Mouse (Mus musculus): ENCODE data around the gene Rpl9. TPM values are rescaled to one million over a fixed set of nuclear protein-coding genes. Genes with fewer than 3 reads are reported as not detected.

Rpl9 gene
- polyA plus RNA-seq, 1 experiment from 2014 or later: 773 TPM

GRCm38 (mm10) chr5:65340167-65340566 lies 51.1 kb downstream of the Rpl9 start:
- Histone ChIP-seq H3K4me3 (ENCODE audit: control insufficient read depth in 1 of 2, insufficient read depth in 1 of 2, low read depth in 1 of 2, low read length in 2 of 2) (no peak overlapping the region), H3K9ac (ENCODE audit: low read length) (no peak overlapping the region), H3K27ac (replicated peaks in 1 of 2; ENCODE audit: control insufficient read depth in 1 of 2, insufficient read depth in 1 of 2, low read depth in 2 of 2, low read length in 2 of 2) (no peak overlapping the region), H3K9me3 (ENCODE audit: control insufficient read depth, low read length) (no peaks in the 10 kb centered on the region), H3K27me3 (ENCODE audit: control insufficient read depth, insufficient read depth, low read length) (no peaks in the 10 kb centered on the region), H3K4me2 (ENCODE audit: low read length) (no peak overlapping the region), H3K36me3 (ENCODE audit: control insufficient read depth, insufficient read depth, low read length) (no peaks in the 10 kb centered on the region), H3K4me1 (ENCODE audit: control insufficient read depth in 2 of 2, insufficient read depth in 2 of 2, low read length in 2 of 2) (peaks cover 0 to 4% of the 10 kb centered on the region in 2 experiments; a peak in 1 of 4 replicates)
- 53% methylated on average over 4 of the region's 4 CpGs for WGBS
- ATAC-seq (ENCODE audit: insufficient number of reproducible peaks, insufficient read depth, low FRiP score, low read depth): no peak

- Histone ChIP-seq H3K9me3 (ENCODE audit: control insufficient read depth, low read length) (no peaks in the 10 kb centered on the region), H3K27ac (replicated peaks in 1 of 2; ENCODE audit: control insufficient read depth in 1 of 2, insufficient read depth in 1 of 2, low read depth in 2 of 2, low read length in 2 of 2) (no peak overlapping the region), H3K4me1 (ENCODE audit: control insufficient read depth in 2 of 2, insufficient read depth in 2 of 2, low read length in 2 of 2) (peaks cover 0 to 10% of the 10 kb centered on the region in 2 experiments; a peak in 2 of 4 replicates), H3K27me3 (ENCODE audit: control insufficient read depth, insufficient read depth, low read length) (no peaks in the 10 kb centered on the region), H3K4me3 (ENCODE audit: control insufficient read depth in 1 of 2, insufficient read depth in 1 of 2, low read depth in 1 of 2, low read length in 2 of 2) (no peak overlapping the region), H3K9ac (ENCODE audit: low read length) (no peak overlapping the region), H3K4me2 (ENCODE audit: low read length) (no peak overlapping the region), H3K36me3 (ENCODE audit: control insufficient read depth, insufficient read depth, low read length) (no peaks in the 10 kb centered on the region)
- ATAC-seq (ENCODE audit: insufficient number of reproducible peaks, insufficient read depth, low FRiP score, low read depth): no peak
- WGBS: 83% methylated on average over 6 of the region's 6 CpGs
Measured at GRCm38 (mm10) chr5:65338394-65338793, 52.9 kb downstream of the Rpl9 start.

Other genes starting within 250 kb of the Rpl9 start
- gene Wdr19, start 191.7 kb downstream of the Rpl9 start, polyA plus RNA-seq (2014; fragmentation: Nextera tagmentation; extraction: Ambion mirVana): 8.2 and 9.9 TPM in 2 replicates
- gene Rfc1, start 55.8 kb downstream of the Rpl9 start, polyA plus RNA-seq (2014; fragmentation: Nextera tagmentation; extraction: Ambion mirVana): 53.1 and 59.6 TPM in 2 replicates
- gene Klb, start 43.1 kb downstream of the Rpl9 start, polyA plus RNA-seq (2014; fragmentation: Nextera tagmentation; extraction: Ambion mirVana): 0.05 TPM in 1 of 2 replicates, not detected in the other
- 58.5 and 60.3 TPM in 2 replicates for gene Lias, start 53 bp upstream of the Rpl9 start, polyA plus RNA-seq (2014; fragmentation: Nextera tagmentation; extraction: Ambion mirVana)
- gene Ugdh, start 44.5 kb upstream of the Rpl9 start, polyA plus RNA-seq (2014; fragmentation: Nextera tagmentation; extraction: Ambion mirVana): 48.7 and 59.8 TPM in 2 replicates
- not detected in 2 replicates for gene Gm43552, start 101.4 kb upstream of the Rpl9 start, polyA plus RNA-seq (2014; fragmentation: Nextera tagmentation; extraction: Ambion mirVana)
- gene Smim14, start 145.7 kb upstream of the Rpl9 start, polyA plus RNA-seq (2014; fragmentation: Nextera tagmentation; extraction: Ambion mirVana): 133 and 144 TPM in 2 replicates
- gene Ube2k, start 145.8 kb upstream of the Rpl9 start, polyA plus RNA-seq (2014; fragmentation: Nextera tagmentation; extraction: Ambion mirVana): 101 and 107 TPM in 2 replicates

Measured in heart, embryonic 14.5 days (tissue).